Mouse (Mus musculus): Measurements from ENCODE around the gene Dus1l. TPM values are rescaled to one million over a fixed set of nuclear protein-coding genes. Genes with fewer than 3 reads are reported as not detected.
"Not testable (repeated sequence)": the region's sequence is repeated elsewhere in the genome, so short reads cannot be mapped to it uniquely, and the experiment has no call there.

Gene Dus1l
- polyA plus RNA-seq, 1 experiment from 2014 or later, result 76.9 TPM

DNA sequence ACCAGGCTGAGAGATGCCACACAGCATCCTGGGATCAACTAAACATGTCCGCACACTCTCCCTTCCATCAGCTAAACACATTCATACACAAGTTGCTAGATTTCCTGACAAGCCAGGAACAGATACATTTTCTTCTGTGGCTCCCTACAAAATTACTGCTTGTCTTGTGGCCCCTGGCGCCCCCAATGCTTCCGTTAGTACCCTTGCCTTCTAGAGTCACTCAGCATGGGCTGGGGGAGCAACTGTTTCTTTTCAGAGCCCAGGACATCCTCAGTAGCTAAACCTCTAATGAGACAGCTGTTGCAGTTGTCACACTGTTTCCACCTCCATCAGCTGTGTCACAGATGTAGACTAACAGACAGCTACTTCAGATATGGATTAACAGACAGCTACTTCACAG is 23.5 kb downstream of the Dus1l start:
- Histone ChIP-seq H3K9me3 (ENCODE audit: control insufficient read depth, low read length) (no peaks in the 10 kb centered on the region), H3K27ac (ENCODE audit: low read depth, low read length) (no peak overlapping the region), H3K4me1 (ENCODE audit: control insufficient read depth, insufficient read depth, low read length) (no peaks in the 10 kb centered on the region; the same call in 1 of the 2 replicates), H3K36me3 (ENCODE audit: control insufficient read depth, insufficient read depth, low read length) (no peaks in the 10 kb centered on the region), H3K9ac (ENCODE audit: low read length) (no peak overlapping the region), H3K27me3 (ENCODE audit: control insufficient read depth, insufficient read depth, low read length) (no peaks in the 10 kb centered on the region), H3K4me2 (no peak overlapping the region), H3K4me3 (ENCODE audit: low read depth, low read length) (no peak overlapping the region)
- ATAC-seq (ENCODE audit: low FRiP score) (no peak), DNase-seq (ENCODE audit: low spot score, missing footprints) (peak; percentile 74)
- 78% methylated on average over 3 of the region's 3 CpGs for WGBS

DNA sequence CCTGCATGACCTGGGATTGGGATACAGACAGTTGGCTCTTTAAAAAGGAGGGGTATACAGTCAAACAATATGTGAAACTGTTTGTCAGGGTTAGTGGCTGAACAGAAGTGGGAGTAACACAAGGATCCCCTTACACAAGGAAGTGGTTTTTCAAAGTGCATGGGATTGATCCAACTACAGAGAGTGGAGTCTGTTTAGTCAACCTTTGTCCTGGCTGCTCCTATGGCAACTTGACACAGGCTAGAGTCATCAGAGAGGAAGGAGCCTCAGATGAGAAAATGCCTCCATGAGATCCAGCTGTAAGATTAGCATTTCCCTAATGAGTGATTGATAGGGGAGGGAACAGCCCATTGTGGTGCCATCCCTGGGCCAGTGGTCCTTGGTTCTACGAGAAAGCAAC is 28.0 kb downstream of the Dus1l start:
- no peak overlapping the region for H3K9ac ChIP-seq (ENCODE audit: low read length)
- H3K4me3 ChIP-seq (ENCODE audit: low read depth, low read length), result no peak overlapping the region
- no peaks in the 10 kb centered on the region for H3K27me3 ChIP-seq (ENCODE audit: control insufficient read depth, insufficient read depth, low read length)
- H3K36me3 ChIP-seq (ENCODE audit: control insufficient read depth, insufficient read depth, low read length), result no peaks in the 10 kb centered on the region
- H3K9me3 ChIP-seq (ENCODE audit: control insufficient read depth, low read length), result no peaks in the 10 kb centered on the region
- DNase-seq (ENCODE audit: low spot score, missing footprints) (no peak), ATAC-seq (ENCODE audit: low FRiP score) (no peak)
- 66% methylated on average over 1 of the region's 1 CpGs for WGBS
- H3K4me2 ChIP-seq, result no peak overlapping the region
- H3K27ac ChIP-seq (ENCODE audit: low read depth, low read length), result no peak overlapping the region
- H3K4me1 ChIP-seq (ENCODE audit: control insufficient read depth, insufficient read depth, low read length), result no peaks in the 10 kb centered on the region

DNA sequence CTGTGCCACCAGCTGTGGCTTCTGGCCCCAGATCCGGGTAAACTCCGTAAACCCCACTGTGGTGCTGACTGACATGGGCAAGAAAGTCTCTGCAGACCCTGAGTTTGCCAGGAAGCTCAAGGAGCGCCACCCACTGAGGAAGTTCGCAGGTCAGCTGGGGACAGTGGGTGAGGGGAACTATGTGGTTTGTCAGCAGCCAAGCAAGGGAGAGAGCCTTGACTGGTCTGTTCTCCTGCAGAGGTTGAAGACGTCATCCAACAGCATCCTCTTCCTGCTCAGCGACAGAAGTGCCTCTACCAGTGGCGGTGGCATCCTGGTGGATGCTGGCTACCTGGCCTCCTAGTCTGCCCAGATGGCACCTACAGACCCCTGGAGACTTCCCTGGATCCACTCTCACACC is 29.2 kb downstream of the Dus1l start:
- not testable (repeated sequence) for ATAC-seq (ENCODE audit: low FRiP score); DNase-seq (ENCODE audit: low spot score, missing footprints)
- 81% methylated on average over 3 of the region's 7 CpGs for WGBS

DNA sequence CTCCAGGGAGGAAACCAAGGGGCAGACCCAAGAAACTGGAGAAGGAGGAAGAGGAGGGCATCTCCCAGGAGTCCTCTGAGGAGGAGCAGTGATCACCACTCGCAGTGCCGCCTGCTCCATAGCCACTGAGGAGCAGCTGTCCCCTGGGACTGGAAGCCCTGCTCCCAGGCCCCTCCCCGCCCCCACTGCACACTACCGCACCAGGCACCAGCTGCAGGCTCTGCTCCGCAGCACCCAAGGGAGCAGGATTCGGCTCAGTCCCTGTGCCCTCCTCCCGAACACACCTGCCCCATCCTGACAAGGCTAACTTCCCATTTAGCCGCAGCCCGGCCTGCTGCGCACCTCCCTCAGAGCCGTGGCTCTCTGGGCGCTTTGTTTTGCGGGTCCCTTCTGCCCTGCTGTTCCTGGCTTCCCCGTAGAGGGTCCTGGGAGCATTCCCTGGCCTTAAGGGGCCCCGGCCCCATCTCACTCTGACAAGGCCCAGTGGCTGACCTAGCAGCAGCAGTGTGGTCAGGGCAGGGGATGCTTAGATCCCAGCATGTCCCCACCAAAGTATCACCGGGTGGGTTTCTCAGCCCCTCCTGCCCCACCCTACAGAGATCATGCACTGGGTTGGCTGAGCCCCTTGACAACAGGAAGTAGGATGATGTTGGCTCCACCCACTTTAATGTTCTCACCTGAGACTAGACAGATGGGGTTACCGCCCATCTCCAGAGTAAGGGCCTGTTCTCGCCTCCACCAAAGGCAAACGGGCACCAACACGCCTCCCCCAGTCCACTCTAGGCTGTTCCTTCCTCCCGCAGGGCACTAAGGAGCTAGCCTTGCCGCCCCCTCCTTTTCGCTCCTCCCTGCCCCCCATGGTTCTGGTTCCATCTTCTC is 32.8 kb downstream of the Dus1l start:
- H3K27ac ChIP-seq (ENCODE audit: low read depth, low read length); H3K27me3 ChIP-seq (ENCODE audit: control insufficient read depth, insufficient read depth, low read length); H3K4me2 ChIP-seq; ATAC-seq (ENCODE audit: low FRiP score); H3K4me3 ChIP-seq (ENCODE audit: low read depth, low read length); H3K4me1 ChIP-seq (ENCODE audit: control insufficient read depth, insufficient read depth, low read length); H3K9me3 ChIP-seq (ENCODE audit: control insufficient read depth, low read length); H3K9ac ChIP-seq (ENCODE audit: low read length); H3K36me3 ChIP-seq (ENCODE audit: control insufficient read depth, insufficient read depth, low read length): not testable (repeated sequence)
- WGBS, result 18% methylated on average over 4 of the region's 23 CpGs
- peak; percentile 76 for DNase-seq (ENCODE audit: low spot score, missing footprints)

More for the DNA sequence above, 29.2 kb downstream of the Dus1l start:
- H3K36me3 ChIP-seq (ENCODE audit: control insufficient read depth, insufficient read depth, low read length); H3K4me2 ChIP-seq; H3K27me3 ChIP-seq (ENCODE audit: control insufficient read depth, insufficient read depth, low read length); H3K4me3 ChIP-seq (ENCODE audit: low read depth, low read length); H3K9me3 ChIP-seq (ENCODE audit: control insufficient read depth, low read length); H3K9ac ChIP-seq (ENCODE audit: low read length); H3K4me1 ChIP-seq (ENCODE audit: control insufficient read depth, insufficient read depth, low read length); H3K27ac ChIP-seq (ENCODE audit: low read depth, low read length): not testable (repeated sequence)

DNA sequence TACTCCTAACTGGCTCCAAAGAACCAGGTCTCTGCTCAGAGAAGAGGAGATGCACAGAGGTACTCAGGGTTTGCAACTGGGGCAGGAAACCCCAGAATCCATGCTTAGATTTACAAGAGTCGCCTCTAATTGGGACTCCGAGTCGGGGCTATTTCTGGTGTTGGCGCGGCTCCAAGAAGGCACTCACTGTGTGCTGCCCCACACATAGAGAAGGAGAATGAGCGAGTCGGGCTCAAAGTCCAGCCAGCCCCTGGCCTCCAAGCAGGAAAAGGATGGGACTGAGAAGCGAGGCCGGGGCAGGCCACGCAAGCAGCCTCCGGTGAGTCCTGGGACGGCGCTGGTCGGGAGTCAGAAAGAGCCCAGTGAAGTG is 33.5 kb downstream of the Dus1l start, which contains the start of gene Hmga1b:
TSS of gene Hmga1b (plus strand) at position 123 of the 370 bp plus-strand sequence.
- H3K4me1 ChIP-seq (ENCODE audit: control insufficient read depth, insufficient read depth, low read length); H3K4me2 ChIP-seq; DNase-seq (ENCODE audit: low spot score, missing footprints); H3K27ac ChIP-seq (ENCODE audit: low read depth, low read length); H3K4me3 ChIP-seq (ENCODE audit: low read depth, low read length); H3K9me3 ChIP-seq (ENCODE audit: control insufficient read depth, low read length); H3K9ac ChIP-seq (ENCODE audit: low read length); ATAC-seq (ENCODE audit: low FRiP score); H3K27me3 ChIP-seq (ENCODE audit: control insufficient read depth, insufficient read depth, low read length); H3K36me3 ChIP-seq (ENCODE audit: control insufficient read depth, insufficient read depth, low read length): not testable (repeated sequence)
- 26% methylated on average over 12 of the region's 14 CpGs for WGBS

DNA sequence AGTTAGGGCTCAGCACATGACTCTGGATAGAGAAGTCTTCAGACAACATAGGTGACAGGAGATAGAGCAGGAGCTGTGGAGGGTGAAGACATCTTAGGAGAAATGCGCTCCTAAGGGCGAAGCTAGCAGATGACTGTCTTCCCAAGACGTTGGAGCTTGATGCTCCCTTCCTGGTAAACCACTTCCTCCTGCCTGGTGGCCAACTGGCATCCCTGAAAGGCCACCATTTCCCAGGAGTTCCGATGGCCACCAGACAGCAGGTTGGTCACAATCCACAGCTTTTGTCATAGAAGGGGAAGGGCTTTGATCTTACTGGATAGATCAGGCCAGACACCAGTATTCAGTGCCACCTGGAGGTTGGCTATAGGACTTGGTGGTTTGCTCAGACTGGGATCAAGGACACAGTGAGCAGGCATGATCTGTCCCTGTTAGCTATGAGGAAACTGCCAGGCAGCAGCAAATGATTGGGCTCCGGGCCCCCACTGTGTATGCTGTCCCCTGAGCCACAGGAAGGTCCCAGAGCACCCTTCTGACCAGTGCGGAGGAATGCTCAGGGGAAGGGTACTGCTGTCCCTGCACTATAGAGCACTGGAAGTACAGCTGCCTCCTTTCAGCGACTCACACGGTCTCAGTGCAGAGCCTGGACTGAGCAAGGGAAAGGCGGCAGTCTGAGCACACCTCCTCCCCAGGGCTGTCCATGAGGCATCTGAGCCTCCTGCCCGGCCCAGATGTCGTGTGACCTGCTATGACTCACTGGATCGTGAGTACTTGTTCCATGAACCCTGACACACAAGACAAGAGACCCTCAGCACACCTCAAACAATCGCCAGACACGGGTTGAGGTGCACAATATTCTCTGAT is 34.2 kb downstream of the Dus1l start:
- Histone ChIP-seq H3K9me3 (ENCODE audit: control insufficient read depth, low read length) (no peaks in the 10 kb centered on the region; the same call in 1 of the 2 replicates), H3K27ac (ENCODE audit: low read depth, low read length) (no peak overlapping the region), H3K4me2 (no peak overlapping the region), H3K4me3 (ENCODE audit: low read depth, low read length) (no peak overlapping the region), H3K27me3 (ENCODE audit: control insufficient read depth, insufficient read depth, low read length) (peaks cover 6% of the 10 kb centered on the region), H3K4me1 (ENCODE audit: control insufficient read depth, insufficient read depth, low read length) (no peaks in the 10 kb centered on the region), H3K9ac (ENCODE audit: low read length) (no peak overlapping the region), H3K36me3 (ENCODE audit: control insufficient read depth, insufficient read depth, low read length) (no peaks in the 10 kb centered on the region)
- 72% methylated on average over 14 of the region's 14 CpGs for WGBS
- DNase-seq (ENCODE audit: low spot score, missing footprints) (peak; percentile 82), ATAC-seq (ENCODE audit: low FRiP score) (no peak)

DNA sequence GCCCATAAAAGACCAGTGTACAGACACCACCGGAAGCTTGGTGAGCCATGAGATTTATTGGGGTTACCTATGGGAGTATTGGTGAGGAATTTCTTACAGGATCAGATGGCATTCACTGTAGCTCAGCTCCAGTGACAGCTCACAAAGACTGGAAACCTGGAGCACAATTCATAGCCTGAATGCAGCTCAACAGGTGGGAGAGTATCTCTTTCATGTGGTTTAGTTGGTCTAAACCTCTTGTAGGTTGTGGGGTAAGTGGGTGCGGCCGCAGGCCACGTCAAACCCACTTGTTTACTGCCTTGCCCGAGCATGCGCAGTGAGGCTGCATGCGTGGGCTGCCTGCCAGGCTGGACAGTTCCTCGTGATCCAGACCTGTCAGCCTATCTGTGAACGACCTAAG is 36.0 kb downstream of the Dus1l start:
- DNase-seq (ENCODE audit: low spot score, missing footprints) (peak; percentile 61), ATAC-seq (ENCODE audit: low FRiP score) (no peak)
- WGBS, result 94% methylated on average over 9 of the region's 9 CpGs
- Histone ChIP-seq H3K9ac (ENCODE audit: low read length) (no peak overlapping the region), H3K36me3 (ENCODE audit: control insufficient read depth, insufficient read depth, low read length) (no peaks in the 10 kb centered on the region), H3K4me3 (ENCODE audit: low read depth, low read length) (no peak overlapping the region), H3K27me3 (ENCODE audit: control insufficient read depth, insufficient read depth, low read length) (peaks cover 6% of the 10 kb centered on the region), H3K27ac (ENCODE audit: low read depth, low read length) (no peak overlapping the region), H3K4me1 (ENCODE audit: control insufficient read depth, insufficient read depth, low read length) (no peaks in the 10 kb centered on the region), H3K9me3 (ENCODE audit: control insufficient read depth, low read length) (no peaks in the 10 kb centered on the region; the same call in 1 of the 2 replicates), H3K4me2 (no peak overlapping the region)

DNA sequence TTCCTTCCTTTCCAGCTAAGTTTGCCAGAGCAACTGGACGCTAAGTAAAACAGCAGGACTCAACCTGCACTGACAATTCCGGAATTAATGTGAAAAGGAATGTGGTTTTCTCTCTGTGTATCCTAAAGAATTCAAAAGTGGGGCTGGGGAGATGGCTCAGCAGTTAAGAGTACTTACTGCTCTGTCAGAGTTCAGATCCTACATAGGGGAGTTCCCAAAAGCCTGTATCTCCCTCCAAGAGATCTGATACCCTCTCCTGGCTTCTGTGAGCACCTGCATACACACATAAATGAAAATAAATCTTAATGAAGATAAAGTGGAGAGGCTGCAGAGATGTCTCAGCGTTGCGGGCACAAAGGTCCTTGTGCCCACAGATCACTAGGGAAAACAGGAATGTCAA is 44.6 kb downstream of the Dus1l start:
- Histone ChIP-seq H3K4me2 (no peak overlapping the region), H3K9ac (ENCODE audit: low read length) (no peak overlapping the region), H3K9me3 (ENCODE audit: control insufficient read depth, low read length) (no peaks in the 10 kb centered on the region), H3K4me3 (ENCODE audit: low read depth, low read length) (no peak overlapping the region), H3K27ac (ENCODE audit: low read depth, low read length) (no peak overlapping the region), H3K36me3 (ENCODE audit: control insufficient read depth, insufficient read depth, low read length) (no peaks in the 10 kb centered on the region), H3K4me1 (ENCODE audit: control insufficient read depth, insufficient read depth, low read length) (no peaks in the 10 kb centered on the region), H3K27me3 (ENCODE audit: control insufficient read depth, insufficient read depth, low read length) (no peaks in the 10 kb centered on the region)
- 75% methylated on average over 4 of the region's 4 CpGs for WGBS
- no peak for DNase-seq (ENCODE audit: low spot score, missing footprints)
- ATAC-seq (ENCODE audit: low FRiP score), result no peak

DNA sequence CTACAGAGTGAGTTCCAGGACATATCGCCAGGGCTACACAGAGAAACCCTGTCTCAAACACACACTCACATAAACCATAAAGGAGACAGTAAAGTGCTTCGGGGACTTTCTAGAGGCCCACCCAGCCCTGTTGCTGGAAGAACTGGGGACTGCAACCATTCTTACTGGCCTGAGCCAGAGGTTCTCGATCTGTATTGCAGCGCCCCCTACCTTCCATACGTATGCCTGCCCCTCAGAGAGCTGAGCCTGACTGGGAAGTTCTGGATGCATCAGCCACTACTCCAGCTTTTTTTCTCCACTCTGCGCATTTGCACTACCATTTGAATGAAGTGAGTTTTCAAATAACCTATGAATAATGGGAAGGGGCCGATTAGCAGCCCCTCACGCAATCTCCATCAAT is 46.8 kb downstream of the Dus1l start:
- H3K27ac ChIP-seq (ENCODE audit: low read depth, low read length), result no peak overlapping the region
- no peaks in the 10 kb centered on the region for H3K36me3 ChIP-seq (ENCODE audit: control insufficient read depth, insufficient read depth, low read length)
- DNase-seq (ENCODE audit: low spot score, missing footprints), result no peak
- no peaks in the 10 kb centered on the region for H3K4me1 ChIP-seq (ENCODE audit: control insufficient read depth, insufficient read depth, low read length)
- no peak for ATAC-seq (ENCODE audit: low FRiP score)
- no peak overlapping the region for H3K4me3 ChIP-seq (ENCODE audit: low read depth, low read length)
- no peaks in the 10 kb centered on the region for H3K27me3 ChIP-seq (ENCODE audit: control insufficient read depth, insufficient read depth, low read length)
- WGBS, result 64% methylated on average over 8 of the region's 8 CpGs
- no peaks in the 10 kb centered on the region for H3K9me3 ChIP-seq (ENCODE audit: control insufficient read depth, low read length)
- no peak overlapping the region for H3K9ac ChIP-seq (ENCODE audit: low read length)
- H3K4me2 ChIP-seq, result no peak overlapping the region
